Mouse (Mus musculus) layer of hippocampus, postnatal 10 days (tissue): ENCODE data around the gene Sec11a. TPM values are rescaled to one million over a fixed set of nuclear protein-coding genes. Genes with fewer than 3 reads are reported as not detected.
A peak's percentile ranks its signal among the peaks of the same experiment; 100 is the strongest.
"Not testable (repeated sequence)": the region's sequence is repeated elsewhere in the genome, so short reads cannot be mapped to it uniquely, and the experiment has no call there.

Source experiments
- DNase-seq, 2 experiments: peaks; one replicate each; pipeline ENCODE4 v3.0.0; 2021; ENCODE audit warnings: low spot score in 2 of 2
- total RNA-seq, 2 experiments: library from RNA; stranded (reverse); gene quantifications; 2 replicates each; pipeline ENCODE4 v1.2.3; 2021

Sec11a gene
- total RNA-seq, 2 experiments from 2014 or later = 75.7 to 79.5 TPM

DNA sequence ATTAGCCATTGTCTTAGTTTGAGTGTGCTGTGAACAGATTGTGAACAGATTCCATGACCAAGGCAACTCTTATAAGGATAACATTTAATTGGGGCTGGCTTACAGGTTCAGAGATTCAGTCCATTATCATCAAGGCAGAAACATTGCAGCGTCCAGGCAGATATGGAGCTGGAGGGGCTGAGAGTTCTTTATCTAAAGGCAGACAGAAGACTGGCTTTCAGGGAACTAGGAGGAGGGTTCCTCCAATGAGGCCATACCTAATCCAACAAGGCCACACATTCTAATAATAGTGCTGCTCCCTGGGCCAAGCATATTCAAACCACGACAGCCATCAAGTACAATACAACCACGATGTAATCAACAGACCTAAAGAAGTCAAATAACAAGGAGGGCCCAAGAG lies 11.4 kb upstream of the Sec11a start:
- no peak for DNase-seq

DNA sequence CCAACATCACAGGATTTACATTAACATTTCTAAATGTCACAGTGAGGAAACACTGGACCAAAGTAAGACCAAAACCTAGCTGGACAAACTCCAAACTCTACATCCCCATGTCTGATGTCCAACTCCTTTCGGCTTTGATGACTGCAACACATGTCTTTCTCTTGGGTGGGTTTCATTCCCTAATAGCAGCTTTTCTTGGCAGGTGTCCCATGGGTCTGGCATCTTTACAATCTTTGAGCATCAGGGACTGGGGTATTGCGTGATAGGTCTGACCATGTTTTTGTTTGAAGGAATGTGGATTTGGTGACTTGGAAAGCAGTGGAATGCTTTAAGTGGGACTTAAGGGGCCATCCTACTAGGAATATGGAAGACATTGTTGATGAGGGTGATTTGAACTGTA lies 9.3 kb upstream of the Sec11a start:
- no peak for DNase-seq

- DNase-seq = no peak
These were observed 6.7 kb upstream of the Sec11a start for GRCm38 (mm10) chr7:80954251-80954650.

- DNase-seq = no peak
These were observed 4.6 kb upstream of the Sec11a start for GRCm38 (mm10) chr7:80952140-80952539.

DNA sequence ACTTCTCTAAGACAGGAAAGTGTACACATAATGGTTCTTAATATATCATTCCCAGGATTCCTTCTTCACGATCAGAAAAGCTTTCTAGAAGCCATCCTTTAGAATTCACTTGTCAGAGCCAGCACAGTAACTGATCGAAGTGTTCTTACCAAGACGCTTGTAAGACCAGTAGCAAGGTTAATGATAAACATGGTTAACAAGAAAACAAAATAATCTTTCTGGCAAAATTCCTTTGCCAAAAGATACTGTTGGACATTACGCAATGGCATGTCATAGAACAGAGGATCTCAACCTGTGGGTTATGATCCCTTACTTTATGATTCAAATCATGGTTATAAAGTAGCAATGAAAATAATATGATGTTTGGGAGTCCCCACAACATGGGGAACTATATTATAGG lies 3.9 kb upstream of the Sec11a start:
- DNase-seq = no peak

DNA sequence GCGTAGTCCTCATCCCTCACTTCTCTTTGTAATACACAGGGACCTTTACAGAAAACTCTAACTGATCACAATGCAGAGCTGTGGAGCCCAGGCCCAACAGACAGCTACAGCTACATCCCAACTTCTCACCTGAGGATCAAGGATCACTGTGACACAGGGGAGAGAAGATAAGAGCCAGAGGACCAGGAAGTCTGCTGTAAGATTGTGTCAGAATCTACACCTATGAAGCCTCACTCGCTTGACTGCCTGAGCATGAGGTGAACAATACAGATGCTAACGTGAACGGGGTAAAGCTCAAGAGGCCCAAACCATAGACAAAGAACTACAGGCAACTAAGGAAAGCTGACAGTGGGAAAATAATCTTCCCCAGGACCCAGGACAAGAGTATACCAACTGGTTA lies 7.8 kb downstream of the Sec11a start:
- DNase-seq = no peak

DNA sequence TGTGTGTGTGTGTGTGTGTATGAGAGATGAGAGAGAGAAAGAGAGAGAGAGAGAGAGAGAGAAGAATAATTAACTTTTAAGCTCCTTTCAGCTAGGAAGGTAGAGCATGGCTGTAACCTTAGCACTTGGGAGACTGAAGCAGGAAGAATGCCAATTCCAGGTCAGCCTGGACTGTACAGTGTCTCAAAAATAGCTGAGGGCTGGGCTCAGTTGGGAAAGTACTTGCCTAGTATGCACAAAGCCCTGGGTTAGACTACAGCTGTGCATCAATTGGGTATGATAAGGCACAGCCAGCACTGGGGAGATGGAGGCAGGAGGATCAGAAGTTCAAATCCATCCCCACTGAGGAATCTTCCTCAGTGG lies 10.3 kb downstream of the Sec11a start:
- DNase-seq = not testable (repeated sequence)

- DNase-seq = not testable (repeated sequence)
These were observed 10.8 kb downstream of the Sec11a start for GRCm38 (mm10) chr7:80936617-80937303.

DNA sequence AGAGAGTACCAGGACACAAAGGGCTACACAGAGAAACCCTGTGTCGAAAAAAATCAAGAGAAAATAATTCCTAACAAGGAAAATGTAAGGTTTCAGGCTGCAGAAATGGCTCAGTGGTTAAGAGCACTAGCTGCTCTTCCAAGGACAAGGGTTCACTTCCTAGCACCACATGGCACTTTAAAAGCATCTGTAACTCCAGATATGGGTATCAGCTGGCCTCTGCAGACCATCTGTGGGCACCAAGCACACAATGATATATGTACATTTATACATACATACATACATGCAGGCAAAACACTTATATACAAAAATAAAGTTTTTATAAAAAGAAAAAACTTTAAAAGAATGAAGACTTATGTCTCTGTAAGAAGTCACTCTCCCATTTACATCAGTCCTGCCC lies 11.7 kb downstream of the Sec11a start:
- DNase-seq = no peak

- no peak for DNase-seq
These were observed 14.8 kb downstream of the Sec11a start for GRCm38 (mm10) chr7:80932777-80933176.

DNA sequence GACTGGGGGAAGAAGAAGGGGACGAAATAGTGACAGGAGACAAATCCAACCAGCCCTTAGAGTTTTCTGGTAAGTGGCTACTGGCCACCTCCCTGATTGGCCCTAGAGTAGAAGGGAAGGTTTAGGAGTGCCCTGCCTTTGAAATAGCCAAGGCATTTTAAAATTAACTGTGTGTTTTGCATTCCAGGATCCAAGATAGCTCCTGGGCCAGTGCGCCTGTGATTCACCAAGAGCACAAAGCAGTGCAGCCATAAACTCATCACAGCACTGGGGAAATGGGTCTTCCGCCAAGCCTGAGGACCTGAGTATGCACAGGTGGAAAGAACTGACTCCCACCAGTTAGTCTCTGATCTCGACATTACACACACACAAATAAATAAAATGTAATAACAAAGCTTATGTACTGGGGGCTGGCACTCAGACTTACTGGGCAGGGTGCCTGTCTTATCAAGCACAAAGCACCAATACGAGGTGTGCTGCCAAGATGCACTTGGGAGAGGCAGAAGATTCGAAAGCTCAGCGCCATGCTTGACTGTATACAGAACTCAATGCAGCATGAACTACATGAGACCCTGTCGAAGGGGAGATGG lies 15.9 kb downstream of the Sec11a start:
- no peak for DNase-seq

DNA sequence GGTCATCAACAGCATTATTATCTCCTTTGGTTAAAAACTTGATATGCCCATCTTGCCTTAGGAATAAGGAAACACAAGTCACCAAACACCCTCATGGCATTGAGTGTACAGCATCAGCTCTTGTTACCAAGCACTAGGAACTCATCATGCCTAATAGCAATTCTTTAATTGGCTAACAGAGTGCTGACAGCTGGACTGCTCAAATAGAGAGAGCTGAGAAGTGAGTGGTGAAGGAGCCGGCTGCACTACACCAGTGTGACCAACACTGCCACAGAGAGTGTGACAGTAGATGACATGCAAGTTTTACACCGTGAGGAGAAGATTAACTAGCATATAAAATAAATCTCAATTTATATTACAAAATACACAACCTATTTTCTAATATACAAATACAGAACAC lies 24.4 kb downstream of the Sec11a start:
- no peak for DNase-seq

- no peak for DNase-seq
These were observed 28.0 kb downstream of the Sec11a start for GRCm38 (mm10) chr7:80919647-80920008.

- DNase-seq = no peak
These were observed 28.5 kb downstream of the Sec11a start for GRCm38 (mm10) chr7:80918982-80919646.

DNA sequence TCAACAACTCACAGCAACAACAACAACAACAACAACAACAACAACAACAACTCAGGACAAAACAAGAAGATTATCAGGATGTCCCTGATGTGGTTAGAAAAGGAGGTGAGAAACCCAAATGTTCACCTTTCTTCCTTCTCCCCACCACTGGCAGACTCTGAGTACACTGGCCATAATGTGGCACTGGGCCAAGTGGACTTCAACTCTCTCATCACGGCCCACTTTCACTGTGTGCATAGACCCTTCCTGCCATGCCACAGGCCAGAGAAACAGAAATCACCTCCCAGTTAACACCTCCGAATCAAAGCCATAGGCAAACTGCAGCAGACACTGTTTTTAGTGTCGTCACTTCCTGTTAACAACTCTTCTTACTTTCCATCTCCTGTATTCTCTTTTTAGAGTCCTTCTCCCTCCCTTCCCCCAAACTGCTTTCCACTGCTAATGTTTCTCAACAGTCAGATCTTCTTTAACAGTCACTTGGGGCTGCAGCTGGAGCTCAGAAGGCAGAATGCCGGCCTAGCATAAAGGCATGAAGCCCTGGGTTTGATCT lies 29.6 kb downstream of the Sec11a start:
- DNase-seq = no peak

- DNase-seq = no peak
These were observed 35.1 kb downstream of the Sec11a start for GRCm38 (mm10) chr7:80912496-80912895.

- DNase-seq = no peak
These were observed 36.5 kb downstream of the Sec11a start for GRCm38 (mm10) chr7:80911053-80911452.

- peak; percentile 62 to 72 for DNase-seq
These were observed 42.6 kb downstream of the Sec11a start, which contains the start of gene Nmb for GRCm38 (mm10) chr7:80904921-80905515. TSS of gene Nmb (minus strand) at chr7:80905076.

- DNase-seq = no peak
These were observed 43.8 kb downstream of the Sec11a start for GRCm38 (mm10) chr7:80903625-80904422.

- no peak for DNase-seq
These were observed 45.9 kb downstream of the Sec11a start for GRCm38 (mm10) chr7:80901541-80902274.
